9 mouse cellular contexts compared by ENCODE assay signal in genomic region chr7:132338350-132338749, GRCm38 (mm10). TPM values are rescaled to one million over a fixed set of nuclear protein-coding genes. Genes with fewer than 3 reads are reported as not detected.
A peak's percentile ranks its signal among the peaks of the same experiment; 100 is the strongest.
DNase-seq lines count a peak whose midpoint lies in the region; ATAC-seq and TF ChIP-seq lines count a peak whose summit lies in the region.
"Had no signal": no experiment of that assay in that cellular context is flagged by ENCODE, and none has a peak within 500 bp of the region (broad histone marks: within the 10 kb centered on the region; RNA-seq: fewer than 3 reads in every experiment).

No protein-coding gene starts in this region.

- no peaks in the 10 kb centered on the region for H3K9me3 ChIP-seq in embryonic facial prominence, embryonic 14.5 days (ENCODE audit: control insufficient read depth, low read length)
- no peaks in the 10 kb centered on the region for H3K9me3 ChIP-seq in intestine, embryonic 15.5 days
- H3K9me3 ChIP-seq in lung, embryonic 15.5 days: no peaks in the 10 kb centered on the region

- no peak overlapping the region for H3K4me2 ChIP-seq in embryonic facial prominence, embryonic 14.5 days (ENCODE audit: low read depth, low read length)
- no peak overlapping the region for H3K4me2 ChIP-seq in intestine, embryonic 15.5 days (replicated peaks)
- no peak overlapping the region for H3K4me2 ChIP-seq in lung, embryonic 15.5 days

- intact Hi-C loops in heart, adult 2 months (cut with DNase I): loop anchor here (2.0 kb wide), 3 partner anchors 22 to 102 kb away; partner anchors contain the start of gene Chst15
- intact Hi-C loops in left cerebral cortex, postnatal 25 days (cut with DNase I): loop anchor here (5.0 kb wide), 1 partner anchor 134 kb away; no protein-coding TSS in a partner anchor

- H3K27me3 ChIP-seq in embryonic facial prominence, embryonic 14.5 days (replicated peaks; ENCODE audit: control insufficient read depth, insufficient read depth, low read length): no peaks in the 10 kb centered on the region
- no peaks in the 10 kb centered on the region for H3K27me3 ChIP-seq in heart, adult 2 months (ENCODE audit: control insufficient read depth, insufficient read depth, low read length)
- H3K27me3 ChIP-seq in intestine, embryonic 15.5 days (replicated peaks): no peaks in the 10 kb centered on the region
- no peaks in the 10 kb centered on the region for H3K27me3 ChIP-seq in lung, embryonic 15.5 days

- TF ChIP-seq POLR2A in heart, adult 2 months (IDR thresholded peaks at IDR 0.05; ENCODE audit: insufficient read depth, low read depth, low read length): peak; percentile 55; the same call in 1 of the 2 replicates

- TF ChIP-seq EP300 in heart, adult 2 months (IDR thresholded peaks at IDR 0.05; ENCODE audit: insufficient read depth, low read depth, low read length): peak; percentile 93

- 0 out of 2 replicates have a peak, but pooled peaks have one; percentile 16 for TF ChIP-seq CTCF in heart, adult 2 months (IDR thresholded peaks at IDR 0.05)

- no peaks in the 10 kb centered on the region for H3K36me3 ChIP-seq in embryonic facial prominence, embryonic 14.5 days (ENCODE audit: control insufficient read depth, insufficient read depth, low read length)
- no peaks in the 10 kb centered on the region for H3K36me3 ChIP-seq in heart, adult 2 months (ENCODE audit: control insufficient read depth, insufficient read depth, low read length)
- H3K36me3 ChIP-seq in intestine, embryonic 15.5 days: no peaks in the 10 kb centered on the region
- H3K36me3 ChIP-seq in lung, embryonic 15.5 days: no peaks in the 10 kb centered on the region

- H3K4me1 ChIP-seq in embryonic facial prominence, embryonic 14.5 days (ENCODE audit: control insufficient read depth, insufficient read depth, low read length): peaks cover 11% of the 10 kb centered on the region; the same call in 1 of the 2 replicates
- H3K4me1 ChIP-seq in heart, adult 2 months (ENCODE audit: control insufficient read depth, insufficient read depth, low read length): peaks cover 14% of the 10 kb centered on the region
- peaks cover 5% of the 10 kb centered on the region; the same call in 1 of the 2 replicates for H3K4me1 ChIP-seq in intestine, embryonic 15.5 days (replicated peaks)
- peaks cover 38% of the 10 kb centered on the region for H3K4me1 ChIP-seq in lung, embryonic 15.5 days

- H3K9ac ChIP-seq in embryonic facial prominence, embryonic 14.5 days (ENCODE audit: low read depth, low read length): no peak overlapping the region
- no peak overlapping the region for H3K9ac ChIP-seq in heart, adult 2 months (ENCODE audit: low read depth, low read length)
- no peak overlapping the region for H3K9ac ChIP-seq in intestine, embryonic 15.5 days
- no peak overlapping the region for H3K9ac ChIP-seq in lung, embryonic 15.5 days

- H3K4me3 ChIP-seq in embryonic facial prominence, embryonic 14.5 days (ENCODE audit: low read depth, low read length): no peak overlapping the region
- H3K4me3 ChIP-seq in heart, adult 2 months: no peak overlapping the region
- H3K4me3 ChIP-seq in intestine, embryonic 15.5 days (replicated peaks): no peak overlapping the region
- H3K4me3 ChIP-seq in lung, embryonic 15.5 days: no peak overlapping the region

- H3K27ac ChIP-seq in embryonic facial prominence, embryonic 14.5 days (replicated peaks; ENCODE audit: low read depth, low read length): 0 out of 2 replicates have a peak overlapping the region, but pooled peaks have one; percentile 66
- H3K27ac ChIP-seq in heart, adult 2 months: peak overlapping the region; percentile 78
- H3K27ac ChIP-seq in intestine, embryonic 15.5 days: 0 out of 2 replicates have a peak overlapping the region, but pooled peaks have one; percentile 2
- H3K27ac ChIP-seq in lung, embryonic 15.5 days: peak overlapping the region; percentile 84

- no peak for DNase-seq in embryonic facial prominence, embryonic 14.5 days (ENCODE audit: low spot score)
- peak; percentile 34 to 56 for DNase-seq in heart, adult 2 months
- DNase-seq in right cerebral cortex, postnatal 25 days: no peak
- DNase-seq in yolk sac, embryonic 10.5 days (ENCODE audit: low spot score): no peak
- DNase-seq in adrenal gland, adult 8-10 months: no peak
- DNase-seq in left cerebral cortex, postnatal 25 days (ENCODE audit: low spot score in 2 of 2): no peak
- DNase-seq: cerebellum, postnatal 10 days had no signal

- ATAC-seq in embryonic facial prominence, embryonic 14.5 days (ENCODE audit: low read depth): no peak
- no peak for ATAC-seq in intestine, embryonic 15.5 days
- ATAC-seq in lung, embryonic 15.5 days (ENCODE audit: borderline replicate concordance, extremely low read depth, low FRiP score, low TSS enrichment): no peak; the same call in 1 of the 2 replicates

- no peaks in the 10 kb centered on the region for H3K79me2 ChIP-seq in heart, adult 2 months (replicated peaks; ENCODE audit: control insufficient read depth, insufficient read depth, low read length)

- 64% methylated on average over 6 of the region's 6 CpGs for WGBS in embryonic facial prominence, embryonic 14.5 days
- WGBS in heart, adult 2 months: 37% methylated on average over 6 of the region's 6 CpGs
- 68% methylated on average over 6 of the region's 6 CpGs for WGBS in intestine, embryonic 15.5 days
- 51% methylated on average over 6 of the region's 6 CpGs for WGBS in lung, embryonic 15.5 days

RNA-seq across cellular contexts. Expression of gene Chst15, which starts 21.3 kb away (rescaled TPM):
- polyA plus RNA-seq in embryonic facial prominence, embryonic 14.5 days (2014; fragmentation: Nextera tagmentation; extraction: Ambion mirVana): 14.2 and 16.2 TPM in 2 replicates
- total RNA-seq in heart, adult 2 months (2021): 1 to 10 TPM; 6.8 to 7.3 TPM
- polyA plus RNA-seq in heart, adult 2 months (2012; rRNA removed): 6.3 and 7.0 TPM in 2 replicates
- polyA plus RNA-seq in intestine, embryonic 15.5 days (2015; fragmentation: Nextera tagmentation; extraction: Ambion mirVana): 23.0 and 23.1 TPM in 2 replicates
- polyA plus RNA-seq in lung, embryonic 15.5 days (2015; fragmentation: Nextera tagmentation; extraction: Ambion mirVana): 17.8 and 20.3 TPM in 2 replicates
- total RNA-seq in adrenal gland, adult 8-10 months (2022): 10 to 100 TPM; 43.2 to 63.6 (median 51.2) TPM
- 10 to 100 TPM; 35.1 to 39.4 TPM for total RNA-seq in left cerebral cortex, postnatal 25 days (2021)

Comparison
In these comparisons a context has a peak if more than half of its experiments do, and no peak if none do; other contexts are left out.
1. DNase-seq: peak in heart, adult 2 months (2 of 2); none in embryonic facial prominence, embryonic 14.5 days (single experiment), right cerebral cortex, postnatal 25 days (single experiment), yolk sac, embryonic 10.5 days (single experiment), adrenal gland, adult 8-10 months (single experiment) and left cerebral cortex, postnatal 25 days (0 of 2).
2. H3K27ac ChIP-seq: peak in every context shown above with its lines; median percentile 84 in lung, embryonic 15.5 days; 78 in heart, adult 2 months; 66 in embryonic facial prominence, embryonic 14.5 days; 2 in intestine, embryonic 15.5 days.